Mouse (Mus musculus) left cerebral cortex, postnatal 14 days (tissue): Measurements from ENCODE around the gene Mapk14. TPM values are rescaled to one million over a fixed set of nuclear protein-coding genes. Genes with fewer than 3 reads are reported as not detected.

Source experiments
- DNase-seq, 2 experiments: peaks; one replicate each; pipeline ENCODE4 v3.0.0; 2021 to 2022; ENCODE audit warnings: low spot score in 2 of 2, mixed read lengths in 1 of 2
- intact Hi-C: fragments of 180-260 bp; cut with DNase I; formaldehyde crosslinking; loops from one replicate; pipeline ENCODE4 v1.15.1; 2025
- long read RNA-seq, 2 experiments: library from polyadenylated mRNA; stranded (forward); transcript quantifications; one replicate each; pipeline ENCODE4 v2.0.0; 2021
- total RNA-seq, 2 experiments: library from RNA; stranded (reverse); gene quantifications; 2 replicates each; pipeline ENCODE4 v1.2.3; 2021

Mapk14 gene
- 10 to 100 TPM; 71.7 to 81.7 TPM for total RNA-seq
- long read RNA-seq, experiment 1, transcript Mapk14-202 (12 exons, 3,548 nt): minor isoform, 31 of 97 reads
- long read RNA-seq, experiment 1, transcript Mapk14-201 (12 exons, 3,562 nt): major isoform, 52 of 97 reads
- long read RNA-seq, experiment 1, partial matches to known transcripts: 6 of 97 reads
- long read RNA-seq, experiment 1, other reads (novel, unspliced or antisense): 8 of 97 reads
- long read RNA-seq, experiment 2, transcript Mapk14-201 (12 exons, 3,562 nt): major isoform, 47 of 101 reads
- long read RNA-seq, experiment 2, transcript Mapk14-202 (12 exons, 3,548 nt): minor isoform, 33 of 101 reads
- long read RNA-seq, experiment 2, partial matches to known transcripts: 7 of 101 reads
- long read RNA-seq, experiment 2, other reads (novel, unspliced or antisense): 13 of 101 reads

GRCm38 (mm10) chr17:28690776-28691686 lies at the start of gene Mapk14:
Gene Mapk14 (plus strand): TSS chr17:28691329.
- DNase-seq: peak; percentile 99 to 100
- intact Hi-C loops: loop anchor here (2.0 to 10.0 kb wide), 3 partner anchors 51 to 184 kb away; partner anchors contain the start of gene Brpf3

- no peak for DNase-seq
- intact Hi-C loops: no loop called here
These were observed 47.4 kb upstream of the Mapk14 start for GRCm38 (mm10) chr17:28643697-28644096.

DNA sequence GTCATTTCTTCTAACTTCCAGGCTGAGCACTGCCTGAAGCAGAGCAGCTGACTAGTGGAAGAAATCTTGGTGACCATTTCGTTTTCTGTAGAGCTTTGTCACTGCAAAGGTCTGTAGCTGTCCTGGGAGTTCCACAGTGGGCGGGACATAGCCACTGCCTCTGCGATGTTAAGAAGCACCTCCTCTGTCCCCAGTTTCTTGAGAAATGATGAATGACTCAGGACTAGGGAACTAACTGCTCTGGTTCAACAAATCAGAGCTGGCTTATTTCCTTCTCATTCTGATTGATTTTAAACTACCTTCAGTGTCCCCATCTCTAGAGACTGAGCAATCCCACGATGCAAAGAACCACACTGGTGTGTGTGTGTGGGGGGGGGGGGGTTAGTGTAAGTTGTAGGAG lies 47.0 kb upstream of the Mapk14 start:
- intact Hi-C loops: no loop called here
- DNase-seq: no peak

DNA sequence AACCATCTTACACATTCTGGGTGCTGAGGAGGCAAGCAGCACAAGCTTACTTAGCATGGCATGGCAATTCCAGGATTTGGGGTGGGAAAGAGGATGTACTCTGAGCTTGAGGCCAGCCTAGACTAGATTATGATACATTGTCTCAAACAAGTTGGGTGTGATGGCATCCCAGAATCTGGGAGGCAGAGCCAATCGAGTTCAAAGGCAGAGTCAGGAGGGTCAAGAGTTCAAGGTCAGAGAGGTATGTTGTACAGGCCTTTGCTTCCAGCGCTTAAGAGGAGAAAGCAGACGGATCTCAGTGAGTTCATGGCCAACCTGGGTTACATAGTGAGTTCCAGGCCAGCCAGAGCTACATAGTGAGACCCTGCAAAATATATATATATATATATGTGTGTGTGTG lies 44.9 kb upstream of the Mapk14 start:
- intact Hi-C loops: no loop called here

GRCm38 (mm10) chr17:28648607-28649370 lies 42.3 kb upstream of the Mapk14 start:
- intact Hi-C loops: loop anchor here (1.0 kb wide), 1 partner anchor 53 kb away; no protein-coding TSS in a partner anchor
- DNase-seq: peak; percentile 66 to 73

More for the DNA sequence above, 44.9 kb upstream of the Mapk14 start:
- DNase-seq: no peak

DNA sequence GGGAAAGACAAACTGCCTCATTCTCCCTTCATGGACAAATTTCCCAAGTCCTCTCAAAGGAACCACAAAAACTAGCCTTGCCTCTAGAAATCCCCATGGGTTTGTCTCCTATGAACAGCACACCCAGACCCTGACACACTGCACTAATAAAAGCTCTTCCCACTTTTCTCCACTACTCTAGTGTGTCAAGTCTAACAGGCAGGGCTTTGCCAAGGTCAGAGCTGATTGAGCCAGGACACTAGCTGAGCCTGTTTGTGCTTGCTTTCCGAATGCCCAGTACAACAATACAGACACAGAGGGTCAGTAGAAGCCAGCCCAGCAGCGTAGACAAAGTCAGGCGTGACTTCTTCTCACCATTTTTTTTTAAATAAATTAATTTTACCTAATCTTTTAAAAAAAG lies 40.9 kb upstream of the Mapk14 start:
- DNase-seq: no peak
- intact Hi-C loops: no loop called here

DNA sequence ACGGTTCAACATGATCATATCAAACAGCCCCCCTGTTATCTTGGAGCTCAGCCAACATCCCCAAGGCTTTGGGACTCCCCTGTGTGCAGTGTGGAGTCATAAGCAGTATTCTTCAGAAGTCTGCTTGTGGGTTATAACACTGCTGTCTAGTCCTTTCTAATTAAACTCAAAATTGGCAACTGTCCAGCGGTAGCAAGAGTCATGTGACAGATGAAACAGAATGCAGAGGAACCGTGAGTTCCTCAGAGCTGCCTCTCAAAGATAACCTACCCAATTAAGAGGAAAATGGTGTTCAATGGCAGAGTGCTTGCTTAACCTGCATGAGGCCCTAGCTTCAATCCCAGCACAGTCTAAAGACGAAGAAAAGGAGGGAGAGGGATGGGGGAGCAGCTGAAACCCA lies 33.2 kb upstream of the Mapk14 start:
- intact Hi-C loops: no loop called here
- DNase-seq: peak in 1 of 2 experiments; percentile 25

DNA sequence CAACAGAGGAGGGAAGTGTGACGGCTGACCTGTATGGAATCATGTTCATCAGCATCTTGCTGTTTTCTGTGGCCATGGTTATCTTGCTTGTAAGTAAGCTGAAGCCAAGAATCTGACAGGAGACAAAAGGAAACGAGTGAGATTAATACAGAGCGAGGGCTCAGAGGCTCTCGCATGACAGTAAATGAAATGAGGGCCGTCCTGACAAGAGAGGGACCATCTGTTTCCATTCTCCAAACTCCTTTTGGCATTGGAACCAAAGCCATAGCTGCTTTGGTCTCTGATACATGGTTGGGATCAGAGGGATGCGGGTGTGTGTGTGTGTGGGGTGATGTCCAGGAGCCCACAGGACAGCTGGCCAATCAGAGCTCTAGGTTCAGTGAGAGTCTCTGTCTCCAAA lies 31.6 kb upstream of the Mapk14 start:
- intact Hi-C loops: no loop called here

GRCm38 (mm10) chr17:28682311-28683084 lies 8.6 kb upstream of the Mapk14 start:
- no peak for DNase-seq
- intact Hi-C loops: no loop called here

More for the DNA sequence above, 31.6 kb upstream of the Mapk14 start:
- no peak for DNase-seq

DNA sequence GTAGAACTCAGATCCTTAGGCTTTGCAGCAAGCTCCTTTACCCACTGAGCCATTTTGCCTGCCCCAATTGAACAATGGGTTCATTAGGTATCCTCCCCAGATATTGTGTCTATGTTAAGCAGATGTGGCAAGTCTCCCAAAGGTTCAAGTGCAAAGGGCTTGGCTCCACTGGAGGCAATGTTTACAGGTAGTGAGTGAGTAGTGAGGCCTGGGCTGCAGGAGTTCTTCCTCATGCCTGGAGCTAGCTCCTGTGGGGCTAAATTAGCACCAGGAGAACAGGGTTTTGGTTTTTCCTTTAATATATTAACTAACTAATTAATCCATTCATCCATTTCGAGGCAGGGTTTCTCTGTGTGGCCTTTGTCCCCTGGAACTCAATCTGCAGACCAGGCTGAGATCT lies 7.5 kb upstream of the Mapk14 start:
- no peak for DNase-seq
- intact Hi-C loops: no loop called here

GRCm38 (mm10) chr17:28684631-28685030 lies 6.5 kb upstream of the Mapk14 start:
- DNase-seq: no peak
- intact Hi-C loops: no loop called here

GRCm38 (mm10) chr17:28687354-28687753 lies 3.8 kb upstream of the Mapk14 start:
- no peak for DNase-seq
- intact Hi-C loops: no loop called here

- DNase-seq: peak in 1 of 2 experiments; percentile 39
- intact Hi-C loops: loop anchor here (2.0 to 10.0 kb wide), 3 partner anchors 53 to 185 kb away; partner anchors contain the start of gene Brpf3
These were observed 1.4 kb upstream of the Mapk14 start, which contains the start of gene Slc26a8 for GRCm38 (mm10) chr17:28689586-28690283. Gene Slc26a8 (minus strand): TSS chr17:28690233.

DNA sequence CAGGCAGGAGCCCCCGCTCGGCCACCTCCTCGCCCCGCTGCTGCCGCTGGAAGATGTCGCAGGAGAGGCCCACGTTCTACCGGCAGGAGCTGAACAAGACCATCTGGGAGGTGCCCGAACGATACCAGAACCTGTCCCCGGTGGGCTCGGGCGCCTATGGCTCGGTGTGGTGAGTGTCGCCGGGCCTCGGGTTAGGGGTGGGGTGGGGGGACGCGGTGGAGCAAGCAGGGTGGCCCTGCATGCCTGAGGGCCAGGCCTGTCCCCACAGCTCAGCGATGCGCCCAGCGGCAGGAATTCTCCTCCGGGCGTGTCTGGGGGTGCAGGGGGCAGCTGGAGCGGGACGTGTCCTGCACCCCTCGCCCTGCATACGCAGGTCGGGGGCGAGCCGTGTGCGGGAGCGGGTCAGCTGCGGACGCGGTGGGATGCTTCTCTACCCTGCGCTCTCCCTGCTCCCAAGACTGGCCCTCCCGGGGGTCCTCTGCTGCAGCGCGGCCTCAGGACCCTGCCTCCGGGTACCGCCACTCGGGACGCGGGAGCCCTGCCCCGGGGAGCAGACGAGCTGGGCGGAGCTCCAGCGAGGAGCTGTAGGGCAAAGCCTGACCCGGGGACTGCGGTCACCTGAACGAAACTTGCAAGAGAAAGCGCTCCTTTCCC lies 685 bp downstream of the Mapk14 start:
- intact Hi-C loops: loop anchor here (2.0 to 10.0 kb wide), 3 partner anchors 50 to 183 kb away; partner anchors contain the start of gene Brpf3
- DNase-seq: no peak

DNA sequence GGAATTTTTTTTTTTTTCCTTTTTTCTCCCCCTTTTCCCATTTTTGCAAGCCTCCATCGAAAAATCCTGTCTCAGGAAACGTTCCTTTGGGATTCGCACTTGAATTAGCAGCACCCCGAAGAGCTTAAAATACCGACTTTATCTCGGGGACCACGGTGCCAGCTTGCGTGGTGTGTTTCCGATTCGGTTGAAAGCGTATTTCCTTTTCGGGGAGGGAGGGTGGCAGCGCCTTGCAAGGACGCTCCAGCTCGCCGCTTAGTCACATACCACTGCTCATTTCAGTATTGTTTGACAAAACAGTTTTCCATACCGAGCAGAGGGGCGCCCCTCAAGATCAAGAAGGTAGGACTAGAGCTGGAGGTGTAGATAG lies 1.2 kb downstream of the Mapk14 start:
- peak; percentile 52 to 65 for DNase-seq
- intact Hi-C loops: loop anchor here (5.0 to 10.0 kb wide), 2 partner anchors 50 to 182 kb away; no protein-coding TSS in a partner anchor

DNA sequence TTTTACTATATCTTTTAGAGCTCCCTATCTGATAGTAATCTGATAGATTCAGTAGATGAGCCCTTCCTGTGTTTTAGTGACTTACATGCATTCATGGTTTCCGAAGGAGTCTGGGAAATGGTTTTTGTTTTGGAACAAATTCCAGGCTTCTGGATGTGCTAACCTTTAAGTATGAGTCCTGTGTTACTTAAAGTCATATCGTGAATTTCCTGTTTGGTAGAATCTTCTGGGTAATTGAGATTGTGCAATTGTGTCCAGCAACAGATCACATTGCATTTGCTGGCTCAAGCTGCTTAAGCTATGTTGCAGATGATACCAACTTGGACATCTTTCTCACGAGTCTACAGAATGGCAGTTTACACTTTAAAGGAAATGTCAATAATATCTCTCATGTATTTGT lies 2.0 kb downstream of the Mapk14 start:
- DNase-seq: no peak
- intact Hi-C loops: loop anchor here (5.0 to 10.0 kb wide), 2 partner anchors 49 to 182 kb away; no protein-coding TSS in a partner anchor

GRCm38 (mm10) chr17:28694078-28694477 lies 2.9 kb downstream of the Mapk14 start:
- intact Hi-C loops: loop anchor here (5.0 to 10.0 kb wide), 2 partner anchors 48 to 181 kb away; no protein-coding TSS in a partner anchor
- no peak for DNase-seq
